In genomic region chr4:137097984-137098327, GRCm38 (mm10) we compare ENCODE assay signal across 23 mouse cellular contexts. TPM values are rescaled to one million over a fixed set of nuclear protein-coding genes. Genes with fewer than 3 reads are reported as not detected.
DNase-seq lines count a peak whose midpoint lies in the region; ATAC-seq and TF ChIP-seq lines count a peak whose summit lies in the region.
"Had no signal": no experiment of that assay in that cellular context is flagged by ENCODE, and none has a peak within 500 bp of the region (broad histone marks: within the 10 kb centered on the region; RNA-seq: fewer than 3 reads in every experiment).

No protein-coding gene starts in this region.

- intact Hi-C loops in gastrocnemius, postnatal 36 days (cut with DNase I) = no loop called here

- H3K27me3 ChIP-seq in lung, postnatal 0 days (replicated peaks; ENCODE audit: insufficient read depth, low read length) = 0 out of 2 replicates have a peak, but pooled peaks cover 7% of the 10 kb centered on the region
- no peaks in the 10 kb centered on the region for H3K27me3 ChIP-seq in embryonic facial prominence, embryonic 14.5 days (replicated peaks; ENCODE audit: control insufficient read depth, insufficient read depth, low read length)
- H3K27me3 ChIP-seq in stomach, embryonic 15.5 days (replicated peaks) = no peaks in the 10 kb centered on the region
- H3K27me3 ChIP-seq in limb, embryonic 10.5 days (ENCODE audit: low read depth, poor library complexity, severe bottlenecking) = no peaks in the 10 kb centered on the region
- H3K27me3 ChIP-seq: forebrain, embryonic 13.5 days had no signal

- TF ChIP-seq CTCF in lung, postnatal 0 days (IDR thresholded peaks at IDR 0.05) = no peak

- TF ChIP-seq EP300 in lung, postnatal 0 days (IDR thresholded peaks at IDR 0.05) = no peak

- 10% methylated on average over 4 of the region's 4 CpGs for WGBS in lung, postnatal 0 days
- WGBS in embryonic facial prominence, embryonic 14.5 days = 39% methylated on average over 4 of the region's 4 CpGs
- WGBS in stomach, embryonic 15.5 days = 44% methylated on average over 4 of the region's 4 CpGs
- 83% methylated on average over 4 of the region's 4 CpGs for WGBS in limb, embryonic 10.5 days

- H3K4me2 ChIP-seq in lung, postnatal 0 days (replicated peaks; ENCODE audit: low read depth, low read length) = no peak overlapping the region
- H3K4me2 ChIP-seq in embryonic facial prominence, embryonic 14.5 days (ENCODE audit: low read depth, low read length) = no peak overlapping the region
- no peak overlapping the region for H3K4me2 ChIP-seq in stomach, embryonic 15.5 days
- H3K4me2 ChIP-seq: forebrain, embryonic 13.5 days; heart, embryonic 13.5 days; hindbrain, embryonic 14.5 days had no signal

- no peak overlapping the region for H3K4me3 ChIP-seq in lung, postnatal 0 days (ENCODE audit: low read depth, low read length)
- no peak overlapping the region for H3K4me3 ChIP-seq in embryonic facial prominence, embryonic 14.5 days (ENCODE audit: low read depth, low read length)
- no peak overlapping the region for H3K4me3 ChIP-seq in stomach, embryonic 15.5 days (replicated peaks)
- H3K4me3 ChIP-seq in limb, embryonic 10.5 days = no peak overlapping the region
- H3K4me3 ChIP-seq: forebrain, embryonic 10.5 days; forebrain, embryonic 13.5 days; heart, adult 2 months; heart, embryonic 10.5 days; heart, embryonic 13.5 days had no signal

- ATAC-seq in lung, postnatal 0 days = peak; percentile 43; the same call in 1 of the 2 replicates
- no peak for ATAC-seq in embryonic facial prominence, embryonic 14.5 days (ENCODE audit: low read depth)
- peak; percentile 52; the same call in 1 of the 2 replicates for ATAC-seq in stomach, embryonic 15.5 days (ENCODE audit: insufficient read depth, low FRiP score, low read depth)
- ATAC-seq: CD4-positive, CD25-positive, alpha-beta regulatory T cell, adult 4 months; forebrain, embryonic 13.5 days; forebrain, postnatal 0 days; hindbrain, postnatal 0 days; inflammation-experienced regulatory T-cells, adult 6 months had no signal

- H3K27ac ChIP-seq in lung, postnatal 0 days (ENCODE audit: low read length) = no peak overlapping the region
- 0 out of 2 replicates have a peak overlapping the region, but pooled peaks have one; percentile 3 for H3K27ac ChIP-seq in embryonic facial prominence, embryonic 14.5 days (replicated peaks; ENCODE audit: low read depth, low read length)
- H3K27ac ChIP-seq in stomach, embryonic 15.5 days = no peak overlapping the region
- H3K27ac ChIP-seq in limb, embryonic 10.5 days = no peak overlapping the region
- H3K27ac ChIP-seq: forebrain, embryonic 10.5 days; forebrain, embryonic 13.5 days; heart, adult 2 months; heart, embryonic 10.5 days; heart, embryonic 13.5 days; hindbrain, embryonic 14.5 days; hindbrain, postnatal 0 days had no signal

- H3K36me3 ChIP-seq in lung, postnatal 0 days (ENCODE audit: insufficient read depth, low read length) = no peaks in the 10 kb centered on the region
- no peaks in the 10 kb centered on the region for H3K36me3 ChIP-seq in embryonic facial prominence, embryonic 14.5 days (ENCODE audit: control insufficient read depth, insufficient read depth, low read length)
- no peaks in the 10 kb centered on the region for H3K36me3 ChIP-seq in stomach, embryonic 15.5 days
- H3K36me3 ChIP-seq in limb, embryonic 10.5 days = no peaks in the 10 kb centered on the region
- H3K36me3 ChIP-seq: forebrain, embryonic 10.5 days; heart, embryonic 10.5 days; heart, embryonic 13.5 days had no signal

- peak; percentile 21 for DNase-seq in lung, postnatal 0 days (ENCODE audit: low spot score)
- DNase-seq in lung, postnatal 36 days = no peak
- DNase-seq in embryonic facial prominence, embryonic 14.5 days (ENCODE audit: low spot score) = no peak
- DNase-seq in limb, embryonic 10.5 days (ENCODE audit: low spot score) = no peak
- DNase-seq in gastrocnemius, postnatal 36 days = no peak
- DNase-seq: adrenal gland, adult 2 months; adrenal gland, postnatal 14 days; cerebellum, adult 11 months; cerebellum, adult 2 months; cerebellum, adult 9-11 months; forebrain, postnatal 0 days; heart, adult 2 months; heart, postnatal 14 days; heart, postnatal 4 days had no signal

- H3K9ac ChIP-seq in lung, postnatal 0 days (replicated peaks; ENCODE audit: low read depth) = no peak overlapping the region
- no peak overlapping the region for H3K9ac ChIP-seq in embryonic facial prominence, embryonic 14.5 days (ENCODE audit: low read depth, low read length)
- no peak overlapping the region for H3K9ac ChIP-seq in stomach, embryonic 15.5 days
- H3K9ac ChIP-seq: forebrain, embryonic 13.5 days; forebrain, postnatal 0 days; heart, embryonic 13.5 days; hindbrain, embryonic 14.5 days had no signal

- no peaks in the 10 kb centered on the region for H3K9me3 ChIP-seq in lung, postnatal 0 days (ENCODE audit: low read length)
- H3K9me3 ChIP-seq in embryonic facial prominence, embryonic 14.5 days (ENCODE audit: control insufficient read depth, low read length) = no peaks in the 10 kb centered on the region
- no peaks in the 10 kb centered on the region for H3K9me3 ChIP-seq in stomach, embryonic 15.5 days
- no peaks in the 10 kb centered on the region for H3K9me3 ChIP-seq in limb, embryonic 10.5 days (replicated peaks)
- H3K9me3 ChIP-seq: forebrain, embryonic 10.5 days; forebrain, embryonic 13.5 days; heart, embryonic 10.5 days; heart, embryonic 13.5 days had no signal

- no peaks in the 10 kb centered on the region for H3K4me1 ChIP-seq in lung, postnatal 0 days (ENCODE audit: insufficient read depth, low read depth, low read length)
- peaks cover 17% of the 10 kb centered on the region for H3K4me1 ChIP-seq in embryonic facial prominence, embryonic 14.5 days (ENCODE audit: control insufficient read depth, insufficient read depth, low read length)
- H3K4me1 ChIP-seq in stomach, embryonic 15.5 days = 0 out of 2 replicates have a peak, but pooled peaks cover 6% of the 10 kb centered on the region
- H3K4me1 ChIP-seq in limb, embryonic 10.5 days = peaks cover 14% of the 10 kb centered on the region
- H3K4me1 ChIP-seq: forebrain, embryonic 10.5 days; forebrain, embryonic 13.5 days had no signal

RNA-seq across cellular contexts. Expression of gene Zbtb40, which starts 49.4 kb away (rescaled TPM):
- polyA plus RNA-seq in lung, postnatal 0 days (2015; fragmentation: Nextera tagmentation; extraction: Ambion mirVana) = 1.3 and 1.6 TPM in 2 replicates
- polyA plus RNA-seq in embryonic facial prominence, embryonic 14.5 days (2014; fragmentation: Nextera tagmentation; extraction: Ambion mirVana) = 3.0 and 4.1 TPM in 2 replicates
- 3.5 and 3.9 TPM in 2 replicates for polyA plus RNA-seq in stomach, embryonic 15.5 days (2015; fragmentation: Nextera tagmentation; extraction: Ambion mirVana)
- 6.7 and 7.2 TPM in 2 replicates for polyA plus RNA-seq in limb, embryonic 10.5 days (2016; fragmentation: Nextera tagmentation; extraction: Ambion mirVana)
- total RNA-seq in gastrocnemius, postnatal 36 days (2021) = 1 to 10 TPM; 6.5 to 7.3 TPM
